Mouse (Mus musculus) thymus, adult 2 months (tissue): Measurements from ENCODE around the gene Mknk1.

Experiments used
- CTCF ChIP-seq: fragments of 200-500 bp; IDR thresholded peaks from 2 replicates; pipeline ENCODE4 v1.5.1; 2012; ENCODE audit warnings: mild to moderate bottlenecking, control low read depth, low read length, moderate library complexity, borderline replicate concordance; ENCODE audit not compliant: control insufficient read depth, poor library complexity, insufficient read depth; ENCODE audit errors: extremely low read depth
- POLR2A ChIP-seq: fragments of 200-500 bp; IDR thresholded peaks from 2 replicates; pipeline ENCODE4 v1.6.1; 2012; ENCODE audit warnings: mild to moderate bottlenecking, low read length, control low read depth, moderate library complexity; ENCODE audit not compliant: control insufficient read depth, poor library complexity, insufficient read depth; ENCODE audit errors: extremely low read depth

- TF ChIP-seq CTCF = no peak
- TF ChIP-seq POLR2A = no peak
Measured at GRCm38 (mm10) chr4:115850631-115851030, 11.6 kb downstream of the Mknk1 start.
